Mouse (Mus musculus) ES-Bruce4 (cell line): Measurements from ENCODE around the gene Sntb2.
"Not testable (repeated sequence)": the region's sequence is repeated elsewhere in the genome, so short reads cannot be mapped to it uniquely, and the experiment has no call there.

Source experiments
- CTCF ChIP-seq: IDR thresholded peaks from one replicate; pipeline ENCODE4 v1.8.1; 2011; ENCODE audit warnings: low read depth, low read length
- EP300 ChIP-seq: IDR thresholded peaks from 2 replicates; pipeline ENCODE4 v1.6.1; 2011; ENCODE audit warnings: low read depth, low read length; ENCODE audit not compliant: insufficient read depth
- POLR2A ChIP-seq: IDR thresholded peaks from one replicate; pipeline ENCODE4 v1.8.1; 2011; ENCODE audit warnings: low read length; ENCODE audit not compliant: insufficient read depth

- TF ChIP-seq POLR2A, CTCF, EP300: not testable (repeated sequence)
These were observed 7.4 kb upstream of the Sntb2 start for GRCm38 (mm10) chr8:106928182-106928581.
